Mouse (Mus musculus) liver, embryonic 12.5 days (tissue): Measurements from ENCODE around the gene Pten. TPM values are rescaled to one million over a fixed set of nuclear protein-coding genes. Genes with fewer than 3 reads are reported as not detected.
"Not testable (repeated sequence)": the region's sequence is repeated elsewhere in the genome, so short reads cannot be mapped to it uniquely, and the experiment has no call there.

ENCODE experiments used
- ATAC-seq: fragments of 200-750 bp; cut with Nextera tagmentation; 2 replicates; pipeline ENCODE4 v1.8.0; 2017; ENCODE audit warnings: moderate number of reproducible peaks, mild to moderate bottlenecking, moderate library complexity
- H3K27ac ChIP-seq: fragments of 300-500 bp; sonication (generic); 2 replicates; pipeline ENCODE4 v1.5.1; 2016; ENCODE audit warnings: mild to moderate bottlenecking
- H3K27me3 ChIP-seq: fragments of 300-500 bp; sonication (generic); replicated peaks from 2 replicates; pipeline ENCODE4 v1.6.1; 2016; ENCODE audit warnings: mild to moderate bottlenecking, moderate library complexity
- H3K36me3 ChIP-seq: fragments of 300-500 bp; sonication (generic); 2 replicates; pipeline ENCODE4 v1.6.1; 2016; ENCODE audit warnings: mild to moderate bottlenecking, moderate library complexity
- H3K4me1 ChIP-seq: fragments of 300-500 bp; sonication (generic); 2 replicates; pipeline ENCODE4 v1.6.1; 2016
- H3K4me2 ChIP-seq: fragments of 300-500 bp; sonication (generic); 2 replicates; pipeline ENCODE4 v1.6.1; 2016; ENCODE audit warnings: mild to moderate bottlenecking, moderate library complexity
- H3K4me3 ChIP-seq: fragments of 300-500 bp; sonication (generic); 2 replicates; pipeline ENCODE4 v1.5.1; 2016; ENCODE audit warnings: mild to moderate bottlenecking, moderate library complexity
- H3K9ac ChIP-seq: fragments of 300-500 bp; sonication (generic); 2 replicates; pipeline ENCODE4 v1.6.1; 2016; ENCODE audit warnings: mild to moderate bottlenecking, moderate library complexity
- H3K9me3 ChIP-seq: fragments of 300-500 bp; sonication (generic); replicated peaks from 2 replicates; pipeline ENCODE4 v1.6.1; 2016; ENCODE audit warnings: mild to moderate bottlenecking, moderate library complexity
- WGBS: fragments of 180-500 bp; shearing (Covaris S2); methylation state at CpG from one replicate; pipeline ENCODE4 v1.1.7; 2016; ENCODE audit not compliant: insufficient replicate concordance; 5-methylcytosine and 5-hydroxymethylcytosine counted together
- polyA plus RNA-seq: library from polyadenylated mRNA; unstranded; fragments of >200 nt; fragmentation: Nextera tagmentation; extraction: Ambion mirVana; gene quantifications from 2 replicates; pipeline ENCODE4 v1.2.1, GENCODE M21; 2016

Pten gene
- polyA plus RNA-seq, 1 experiment from 2014 or later, result 5.9 TPM

DNA sequence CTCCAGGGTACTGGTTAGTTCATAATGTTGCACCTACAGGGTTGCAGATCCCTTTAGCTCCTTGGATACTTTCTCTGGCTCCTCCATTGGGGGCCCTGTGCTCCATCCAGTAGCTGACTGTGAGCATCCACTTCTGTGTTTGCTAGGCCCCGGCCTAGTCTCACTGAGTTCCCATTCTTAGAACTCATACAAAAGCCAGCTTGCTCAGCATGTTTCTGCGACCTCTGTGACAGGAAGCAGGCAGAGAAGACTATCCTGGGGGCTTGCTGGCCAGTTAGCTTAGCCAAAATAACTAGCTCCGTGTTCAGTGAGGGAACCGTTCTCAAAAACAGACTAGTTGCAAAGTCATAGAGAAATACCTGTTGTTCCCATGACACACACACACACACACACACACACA lies 30.1 kb downstream of the Pten start:
- not testable (repeated sequence) for H3K9ac ChIP-seq, H3K4me2 ChIP-seq, H3K4me3 ChIP-seq, H3K27me3 ChIP-seq, H3K36me3 ChIP-seq, H3K9me3 ChIP-seq, ATAC-seq
- H3K4me1 ChIP-seq, result peaks cover 34% of the 10 kb centered on the region
- 26% methylated on average over 4 of the region's 4 CpGs for WGBS
- peak overlapping the region; percentile 23; the same call in 1 of the 2 replicates for H3K27ac ChIP-seq

DNA sequence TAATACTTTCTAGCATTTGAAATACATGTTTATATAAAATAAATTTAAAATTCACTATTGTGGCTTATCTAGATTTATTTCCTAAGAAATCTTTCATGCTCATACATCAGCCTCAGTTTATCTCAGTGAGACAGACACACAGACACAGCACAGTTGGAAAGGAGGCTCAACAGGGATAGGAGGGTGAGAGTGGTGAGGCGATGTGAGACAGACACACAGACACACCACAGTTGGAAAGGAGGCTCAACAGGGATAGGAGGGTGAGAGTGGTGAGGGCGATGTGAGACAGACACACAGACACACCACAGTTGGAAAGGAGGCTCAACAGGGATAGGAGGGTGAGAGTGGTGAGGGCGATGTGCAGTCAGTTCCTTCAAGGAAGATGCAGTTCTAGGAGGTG lies 30.7 kb downstream of the Pten start:
- ATAC-seq, result peak; percentile 63
- not testable (repeated sequence) for H3K4me2 ChIP-seq, H3K36me3 ChIP-seq, H3K27ac ChIP-seq, H3K27me3 ChIP-seq, H3K4me3 ChIP-seq, H3K9me3 ChIP-seq, H3K9ac ChIP-seq
- peaks cover 36% of the 10 kb centered on the region for H3K4me1 ChIP-seq
- 52% methylated on average over 3 of the region's 3 CpGs for WGBS

DNA sequence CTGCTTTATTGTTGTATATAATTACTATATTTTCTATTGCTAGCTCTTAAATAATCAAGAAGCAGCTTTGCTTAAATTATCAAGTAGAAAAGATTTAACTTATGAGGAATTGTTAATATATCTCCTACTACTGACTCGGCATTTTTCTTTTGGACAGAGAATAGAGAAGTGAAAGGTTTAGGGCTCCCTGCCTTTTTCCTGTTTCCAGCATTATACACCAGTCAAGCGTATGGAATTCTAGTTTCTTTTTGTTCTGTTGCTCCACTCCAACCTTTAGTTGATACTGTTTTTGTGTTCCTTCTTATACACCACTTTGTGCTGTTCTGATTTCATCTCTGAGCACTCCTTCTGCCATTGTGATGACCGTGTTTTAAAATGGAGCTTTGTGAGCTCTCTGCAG lies 32.2 kb downstream of the Pten start:
- ATAC-seq, result no peak
- H3K4me3 ChIP-seq, result no peak overlapping the region
- no peak overlapping the region for H3K4me2 ChIP-seq
- no peak overlapping the region for H3K9ac ChIP-seq
- H3K4me1 ChIP-seq, result peaks cover 39% of the 10 kb centered on the region
- H3K27me3 ChIP-seq, result no peaks in the 10 kb centered on the region
- H3K36me3 ChIP-seq, result no peaks in the 10 kb centered on the region
- no peaks in the 10 kb centered on the region for H3K9me3 ChIP-seq
- no peak overlapping the region for H3K27ac ChIP-seq
- 64% methylated on average over 3 of the region's 3 CpGs for WGBS

DNA sequence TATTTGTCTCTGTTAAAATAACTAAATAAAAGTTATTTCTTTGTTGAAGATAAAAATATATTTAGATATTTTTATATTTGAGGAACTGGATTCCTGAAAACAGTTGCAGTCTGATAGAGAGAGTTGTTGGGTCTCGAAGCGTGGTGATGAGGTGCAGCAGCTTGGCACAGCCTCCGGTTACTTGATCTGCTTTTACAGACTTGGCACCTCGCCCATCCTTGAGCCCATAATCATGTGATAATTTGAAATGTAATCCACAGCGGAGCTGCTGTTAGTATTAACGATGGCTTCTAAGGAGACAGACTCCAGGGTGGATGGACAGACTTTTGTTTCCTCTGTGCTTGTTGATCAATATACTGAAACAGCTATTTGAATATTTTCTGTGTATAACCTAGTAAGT lies 35.3 kb downstream of the Pten start:
- H3K27me3 ChIP-seq, result no peaks in the 10 kb centered on the region
- WGBS, result 70% methylated on average over 6 of the region's 6 CpGs
- H3K4me3 ChIP-seq, result no peak overlapping the region
- H3K9me3 ChIP-seq, result no peaks in the 10 kb centered on the region
- no peak overlapping the region for H3K9ac ChIP-seq
- no peak overlapping the region for H3K27ac ChIP-seq
- H3K36me3 ChIP-seq, result no peaks in the 10 kb centered on the region
- ATAC-seq, result no peak
- peaks cover 36% of the 10 kb centered on the region for H3K4me1 ChIP-seq
- no peak overlapping the region for H3K4me2 ChIP-seq

DNA sequence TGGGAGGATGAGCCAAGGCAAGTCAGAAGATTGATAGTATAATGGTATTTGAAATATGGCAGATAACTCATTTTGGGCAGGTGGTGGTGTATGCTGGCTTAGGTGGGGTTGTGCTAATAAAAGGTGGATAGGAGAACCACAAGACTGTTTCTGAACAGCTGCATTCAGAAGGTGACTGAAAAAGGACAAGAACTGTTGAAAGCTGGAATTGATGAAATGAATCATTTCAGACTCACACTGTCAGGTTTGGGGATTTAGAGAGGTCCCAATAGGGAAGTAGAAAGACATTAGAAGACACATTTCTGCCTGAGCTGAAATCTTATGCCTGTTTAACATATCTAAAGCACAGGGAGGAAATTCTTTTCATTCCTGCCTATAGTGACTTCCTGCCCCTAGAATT lies 36.6 kb downstream of the Pten start:
- Histone ChIP-seq H3K9me3 (no peaks in the 10 kb centered on the region), H3K27ac (no peak overlapping the region), H3K4me3 (no peak overlapping the region), H3K9ac (no peak overlapping the region), H3K4me2 (no peak overlapping the region), H3K27me3 (no peaks in the 10 kb centered on the region), H3K36me3 (no peaks in the 10 kb centered on the region), H3K4me1 (peaks cover 23% of the 10 kb centered on the region)
- ATAC-seq, result no peak

DNA sequence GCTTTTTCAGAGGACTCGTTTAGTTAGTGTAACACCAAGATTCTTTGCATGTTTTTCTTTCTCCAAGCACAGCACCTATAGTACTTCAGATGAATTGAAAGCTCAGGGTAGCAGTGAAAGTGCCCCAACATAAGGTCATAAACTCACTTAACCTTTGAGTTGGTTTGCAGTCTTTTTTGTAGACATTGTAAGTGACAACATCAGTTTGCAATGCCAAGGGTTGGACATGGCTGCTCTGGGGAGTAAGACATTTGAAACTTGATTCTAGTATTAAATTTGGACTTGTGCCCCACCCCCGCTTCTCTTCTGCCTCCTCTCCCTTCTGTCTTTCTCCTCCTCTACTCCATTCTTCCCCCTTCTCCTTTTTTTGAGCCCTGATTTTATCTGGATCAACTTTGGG lies 43.3 kb downstream of the Pten start:
- Histone ChIP-seq H3K36me3 (peaks cover 13% of the 10 kb centered on the region; the same call in 1 of the 2 replicates), H3K27ac (no peak overlapping the region), H3K4me2 (no peak overlapping the region), H3K4me3 (no peak overlapping the region), H3K4me1 (no peaks in the 10 kb centered on the region), H3K27me3 (no peaks in the 10 kb centered on the region), H3K9me3 (no peaks in the 10 kb centered on the region), H3K9ac (no peak overlapping the region)
- no peak for ATAC-seq
- WGBS, result 74% methylated on average over 2 of the region's 2 CpGs

DNA sequence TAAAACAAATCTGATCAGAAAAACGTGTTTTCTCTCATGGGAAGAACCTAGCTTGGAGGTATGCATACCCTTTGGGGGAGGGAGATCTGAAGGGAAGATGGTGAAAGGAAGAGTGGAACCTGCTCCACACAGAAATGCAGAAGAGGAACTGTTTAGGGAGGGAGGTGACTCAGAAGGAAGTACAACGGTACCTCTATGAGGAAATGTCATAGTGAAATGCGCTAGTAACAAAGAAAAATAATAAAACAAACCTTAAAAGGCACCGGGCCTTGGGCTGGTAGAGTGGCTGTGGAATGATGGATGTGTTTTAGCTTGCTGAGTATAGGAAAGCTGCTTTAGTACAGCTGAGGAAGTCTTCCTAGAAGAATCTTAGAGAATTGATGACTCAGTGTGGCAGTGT lies 47.4 kb downstream of the Pten start:
- H3K4me2 ChIP-seq, result no peak overlapping the region
- H3K9ac ChIP-seq, result no peak overlapping the region
- H3K27ac ChIP-seq, result no peak overlapping the region
- H3K27me3 ChIP-seq, result no peaks in the 10 kb centered on the region
- H3K9me3 ChIP-seq, result no peaks in the 10 kb centered on the region
- WGBS, result 60% methylated on average over 4 of the region's 4 CpGs
- no peak for ATAC-seq
- H3K4me3 ChIP-seq, result no peak overlapping the region
- H3K36me3 ChIP-seq, result peaks cover 13% of the 10 kb centered on the region; the same call in 1 of the 2 replicates
- no peaks in the 10 kb centered on the region for H3K4me1 ChIP-seq

DNA sequence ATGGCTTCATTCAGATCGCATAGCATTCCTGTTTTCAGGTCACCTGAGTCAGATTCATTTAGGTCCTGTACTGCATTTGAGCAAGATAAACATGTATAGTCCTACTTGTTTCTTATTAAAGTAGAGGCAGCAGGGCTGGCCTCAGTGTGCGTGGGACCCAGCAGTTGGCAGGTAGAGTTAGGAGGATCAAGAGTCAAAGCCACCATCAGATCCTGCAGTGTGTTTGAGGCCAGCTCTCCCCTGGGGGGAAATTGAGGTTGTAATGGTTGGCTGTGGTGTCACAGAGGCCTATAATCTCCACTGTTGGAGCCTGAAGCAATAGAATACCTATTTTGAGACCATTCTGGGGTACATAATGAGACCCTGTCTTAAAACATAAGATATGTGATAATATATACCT lies 50.3 kb downstream of the Pten start:
- H3K4me1 ChIP-seq, result no peaks in the 10 kb centered on the region
- no peaks in the 10 kb centered on the region for H3K27me3 ChIP-seq
- WGBS, result 81% methylated on average over 2 of the region's 2 CpGs
- H3K27ac ChIP-seq, result no peak overlapping the region
- ATAC-seq, result no peak
- no peak overlapping the region for H3K9ac ChIP-seq
- H3K9me3 ChIP-seq, result no peaks in the 10 kb centered on the region
- H3K4me3 ChIP-seq, result no peak overlapping the region
- peaks cover 15% of the 10 kb centered on the region for H3K36me3 ChIP-seq
- no peak overlapping the region for H3K4me2 ChIP-seq

DNA sequence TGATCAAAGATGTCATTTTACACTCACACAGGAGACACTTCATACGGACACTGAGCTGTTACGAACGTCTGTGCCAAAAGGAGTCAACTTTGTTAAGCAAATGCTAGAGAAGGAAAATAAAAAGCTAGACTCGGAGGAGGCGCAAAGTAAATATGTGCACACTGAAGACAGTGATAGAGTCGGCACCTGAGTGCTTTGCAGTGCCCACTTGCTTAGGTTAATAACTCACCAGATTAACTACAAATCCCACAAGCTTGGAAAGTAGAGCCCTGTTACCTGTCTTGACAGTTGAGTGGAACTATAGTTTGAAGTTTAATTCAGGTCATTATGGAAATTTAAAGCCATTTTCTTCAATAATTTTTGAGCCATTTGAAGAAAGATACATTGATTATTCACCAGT lies 51.4 kb downstream of the Pten start:
- Histone ChIP-seq H3K9ac (no peak overlapping the region), H3K27ac (no peak overlapping the region), H3K36me3 (peaks cover 14% of the 10 kb centered on the region), H3K4me3 (no peak overlapping the region), H3K9me3 (no peaks in the 10 kb centered on the region), H3K4me1 (no peaks in the 10 kb centered on the region), H3K27me3 (no peaks in the 10 kb centered on the region), H3K4me2 (no peak overlapping the region)
- ATAC-seq, result no peak
- 74% methylated on average over 6 of the region's 6 CpGs for WGBS

DNA sequence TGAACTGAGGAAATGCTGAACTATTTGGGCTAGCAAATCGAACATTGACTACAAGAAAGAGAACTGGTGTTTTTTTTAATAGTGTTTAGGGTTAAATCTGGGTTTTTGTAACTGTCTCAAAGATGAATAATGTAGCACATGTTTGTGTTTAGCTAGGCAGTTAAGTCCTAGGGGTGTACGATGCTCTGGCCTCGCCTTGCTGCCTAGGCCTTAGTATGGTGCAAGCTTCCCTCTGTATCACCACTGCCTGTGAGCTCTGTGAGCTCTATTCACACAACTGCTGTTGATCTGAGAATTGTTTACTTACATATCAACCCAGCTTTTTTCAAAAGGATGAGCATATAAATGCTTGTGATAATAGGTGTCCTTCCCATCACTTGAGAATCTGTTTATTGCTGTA lies 51.8 kb downstream of the Pten start:
- WGBS, result 81% methylated on average over 3 of the region's 3 CpGs
- Histone ChIP-seq H3K27ac (no peak overlapping the region), H3K9me3 (no peaks in the 10 kb centered on the region), H3K4me3 (no peak overlapping the region), H3K27me3 (no peaks in the 10 kb centered on the region), H3K4me2 (no peak overlapping the region), H3K36me3 (peaks cover 16% of the 10 kb centered on the region), H3K4me1 (no peaks in the 10 kb centered on the region), H3K9ac (no peak overlapping the region)
- ATAC-seq, result no peak

DNA sequence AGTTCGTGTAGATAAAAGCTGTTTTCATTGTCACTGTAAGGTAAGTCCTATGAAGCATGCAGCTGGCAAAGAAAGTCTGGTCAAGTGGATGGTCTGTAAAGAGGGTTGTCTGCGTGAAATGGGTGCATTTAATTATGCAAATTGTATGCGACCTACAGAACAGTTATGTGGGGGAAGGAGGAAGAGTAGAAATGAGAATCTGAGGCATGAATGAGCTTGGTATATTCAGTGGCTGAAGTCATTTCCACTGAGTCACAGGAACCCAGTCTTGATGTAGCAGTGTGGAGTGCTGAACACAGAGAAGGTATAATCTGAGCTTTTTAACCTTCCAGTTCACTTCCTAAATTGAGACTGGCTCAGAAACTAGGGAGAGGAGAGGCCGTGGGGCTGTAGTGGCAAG lies 61.5 kb downstream of the Pten start:
- 76% methylated on average over 4 of the region's 4 CpGs for WGBS
- no peak overlapping the region for H3K27ac ChIP-seq
- ATAC-seq, result no peak
- H3K4me3 ChIP-seq, result no peak overlapping the region
- H3K4me1 ChIP-seq, result no peaks in the 10 kb centered on the region
- no peaks in the 10 kb centered on the region for H3K27me3 ChIP-seq
- no peaks in the 10 kb centered on the region for H3K9me3 ChIP-seq
- no peak overlapping the region for H3K9ac ChIP-seq
- H3K36me3 ChIP-seq, result peaks cover 32% of the 10 kb centered on the region
- H3K4me2 ChIP-seq, result no peak overlapping the region

DNA sequence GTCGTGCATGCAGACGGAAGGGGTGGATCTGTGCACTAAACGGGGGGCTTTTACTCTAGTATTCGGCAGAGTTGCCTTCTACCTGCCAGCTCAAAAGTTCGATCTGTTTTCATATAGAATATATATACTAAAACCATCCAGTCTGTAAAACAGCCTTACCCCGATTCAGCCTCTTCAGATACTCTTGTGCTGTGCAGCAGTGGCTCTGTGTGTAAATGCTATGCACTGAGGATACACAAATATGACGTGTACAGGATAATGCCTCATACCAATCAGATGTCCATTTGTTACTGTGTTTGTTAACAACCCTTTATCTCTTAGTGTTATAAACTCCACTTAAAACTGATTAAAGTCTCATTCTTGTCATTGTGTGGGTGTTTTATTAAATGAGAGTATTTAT lies 65.7 kb downstream of the Pten start:
- not testable (repeated sequence) for H3K9me3 ChIP-seq, H3K9ac ChIP-seq, H3K27me3 ChIP-seq, H3K27ac ChIP-seq, ATAC-seq, H3K4me1 ChIP-seq, H3K4me2 ChIP-seq, H3K4me3 ChIP-seq
- peaks cover 22% of the 10 kb centered on the region for H3K36me3 ChIP-seq
- WGBS, result no CpG with 5 or more reads among the region's 7 CpGs

DNA sequence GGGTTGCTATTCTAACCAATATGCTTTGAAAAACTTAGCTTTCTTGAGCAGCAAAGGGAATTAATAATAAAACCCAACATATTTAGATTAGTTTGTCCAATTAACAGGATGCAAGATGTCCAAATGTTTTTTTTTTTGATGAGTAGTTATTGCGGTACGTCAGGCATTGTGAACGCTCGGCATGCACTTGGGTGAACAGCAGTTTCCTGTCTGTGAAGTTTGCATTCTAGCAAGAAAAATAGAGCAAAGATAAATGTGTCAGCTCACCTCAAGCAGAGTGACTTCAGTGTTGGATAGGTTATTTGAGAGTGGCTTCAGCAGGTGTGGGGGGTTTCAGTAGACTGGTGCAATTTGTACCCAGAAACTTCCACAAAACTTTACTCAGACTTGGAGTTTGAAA lies 69.3 kb downstream of the Pten start:
- H3K4me2 ChIP-seq, result no peak overlapping the region
- no peaks in the 10 kb centered on the region for H3K9me3 ChIP-seq
- no peak for ATAC-seq
- no peak overlapping the region for H3K9ac ChIP-seq
- no peak overlapping the region for H3K4me3 ChIP-seq
- H3K27me3 ChIP-seq, result no peaks in the 10 kb centered on the region
- H3K27ac ChIP-seq, result no peak overlapping the region
- 63% methylated on average over 4 of the region's 4 CpGs for WGBS
- H3K36me3 ChIP-seq, result no peaks in the 10 kb centered on the region
- H3K4me1 ChIP-seq, result no peaks in the 10 kb centered on the region
